Mouse (Mus musculus): ENCODE measurements at regions not wholly inside any gene's neighbourhood (a gene's known extent, or its start where the extent isn't known, plus 50 kb on each side); places are given as distances from the start of the nearest gene placed in this dataset.

DNA sequence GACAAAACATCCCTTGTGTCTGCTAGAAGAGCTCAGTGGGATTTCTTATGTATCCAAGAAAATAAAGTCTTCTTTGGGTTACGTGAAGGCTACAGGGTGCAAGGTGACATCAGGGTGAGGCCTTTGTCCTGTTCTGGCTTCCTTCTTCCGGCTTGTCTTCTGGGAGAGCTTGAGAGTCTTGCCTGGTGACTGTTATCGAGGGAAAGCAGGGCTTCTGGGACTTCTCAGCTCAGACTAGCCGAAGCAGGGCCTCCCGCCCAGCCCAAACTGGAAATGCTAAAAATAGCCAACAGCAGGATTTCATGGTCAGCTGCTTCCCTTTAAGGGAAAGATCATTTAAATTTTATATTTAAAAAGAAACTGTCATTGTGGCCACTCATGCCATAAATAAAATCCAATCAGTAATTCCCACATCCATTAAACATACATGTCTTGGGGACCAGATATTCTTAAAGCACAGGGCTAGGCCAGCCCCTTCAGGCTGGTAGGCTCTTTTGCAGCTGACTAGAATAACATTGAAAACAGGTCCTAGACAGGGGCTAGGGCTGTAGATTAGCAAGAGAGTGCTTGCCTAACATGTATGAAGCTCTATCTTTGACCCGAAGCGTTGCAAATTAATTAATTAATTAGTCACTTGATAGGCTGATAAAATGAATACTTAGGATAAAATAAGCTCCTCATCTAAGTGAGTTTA, 351.2 kb upstream of the Rora start:
- ATAC-seq (ENCODE audit: insufficient read depth): no peak
- WGBS (ENCODE audit: insufficient replicate concordance): 44% methylated on average over 7 of the region's 7 CpGs
- H3K4me2 ChIP-seq (ENCODE audit: low read depth): no peak overlapping the region
- H3K9me3 ChIP-seq (ENCODE audit: control insufficient read depth, low read length): no peaks in the 10 kb centered on the region
- H3K27ac ChIP-seq: no peak overlapping the region
- no peak overlapping the region for H3K9ac ChIP-seq (replicated peaks)
- no peak overlapping the region for H3K4me3 ChIP-seq (ENCODE audit: insufficient read depth in 1 of 2, low read depth in 2 of 2, low read length in 2 of 2)
- DNase-seq (ENCODE audit: low read depth in 3 of 3, low spot score in 3 of 3): no peak
- H3K36me3 ChIP-seq (replicated peaks; ENCODE audit: control insufficient read depth, insufficient read depth, low read depth): no peaks in the 10 kb centered on the region
- no peaks in the 10 kb centered on the region for H3K4me1 ChIP-seq (replicated peaks; ENCODE audit: control insufficient read depth in 2 of 2, insufficient read depth in 2 of 2, low read length in 1 of 2)
- no peaks in the 10 kb centered on the region for H3K27me3 ChIP-seq (ENCODE audit: control insufficient read depth, insufficient read depth, low read length)
- TF ChIP-seq EP300 (IDR thresholded peaks at IDR 0.05; ENCODE audit: low read depth) (no peak), CTCF (IDR thresholded peaks at IDR 0.05; ENCODE audit: low read depth) (no peak)

DNA sequence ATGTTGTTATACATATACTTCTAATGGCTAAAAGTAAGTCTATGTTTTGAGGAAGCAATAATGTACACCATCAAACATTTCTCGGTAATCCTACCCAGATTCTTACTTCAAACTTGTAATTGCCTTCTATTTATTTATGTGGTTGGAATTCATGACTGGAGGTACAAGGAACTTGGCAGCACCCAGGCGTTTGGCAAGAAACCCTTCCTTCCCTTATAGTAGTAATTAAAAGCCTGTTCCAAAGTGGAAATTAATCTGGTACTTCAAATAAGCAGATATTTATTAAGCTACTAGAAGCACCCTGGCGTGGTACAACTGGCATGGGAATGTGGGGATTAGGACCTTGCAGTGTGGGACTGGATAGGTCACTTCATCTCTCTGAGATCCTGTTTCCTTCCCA, 322.9 kb upstream of the Rora start:
- ATAC-seq (ENCODE audit: insufficient read depth) (no peak), DNase-seq (ENCODE audit: low read depth in 3 of 3, low spot score in 3 of 3) (no peak)
- Histone ChIP-seq H3K27me3 (ENCODE audit: control insufficient read depth, insufficient read depth, low read length) (no peaks in the 10 kb centered on the region), H3K9me3 (ENCODE audit: control insufficient read depth, low read length) (no peaks in the 10 kb centered on the region), H3K4me1 (replicated peaks; ENCODE audit: control insufficient read depth in 2 of 2, insufficient read depth in 2 of 2, low read length in 1 of 2) (no peaks in the 10 kb centered on the region), H3K9ac (replicated peaks) (no peak overlapping the region), H3K36me3 (replicated peaks; ENCODE audit: control insufficient read depth, insufficient read depth, low read depth) (no peaks in the 10 kb centered on the region), H3K4me2 (ENCODE audit: low read depth) (no peak overlapping the region), H3K27ac (no peak overlapping the region), H3K4me3 (ENCODE audit: insufficient read depth in 1 of 2, low read depth in 2 of 2, low read length in 2 of 2) (no peak overlapping the region)
- TF ChIP-seq EP300 (IDR thresholded peaks at IDR 0.05; ENCODE audit: low read depth) (no peak), CTCF (IDR thresholded peaks at IDR 0.05; ENCODE audit: low read depth) (no peak)
- WGBS (ENCODE audit: insufficient replicate concordance): 48% methylated on average over 3 of the region's 3 CpGs

GRCm38 (mm10) chr9:68340921-68341320, 312.7 kb upstream of the Rora start:
- Histone ChIP-seq H3K4me3 (ENCODE audit: insufficient read depth in 1 of 2, low read depth in 2 of 2, low read length in 2 of 2) (no peak overlapping the region), H3K9ac (replicated peaks) (no peak overlapping the region), H3K4me2 (ENCODE audit: low read depth) (no peak overlapping the region), H3K9me3 (ENCODE audit: control insufficient read depth, low read length) (no peaks in the 10 kb centered on the region), H3K27me3 (ENCODE audit: control insufficient read depth, insufficient read depth, low read length) (no peaks in the 10 kb centered on the region), H3K27ac (no peak overlapping the region), H3K36me3 (replicated peaks; ENCODE audit: control insufficient read depth, insufficient read depth, low read depth) (no peaks in the 10 kb centered on the region), H3K4me1 (replicated peaks; ENCODE audit: control insufficient read depth in 2 of 2, insufficient read depth in 2 of 2, low read length in 1 of 2) (no peaks in the 10 kb centered on the region)
- DNase-seq (ENCODE audit: low read depth in 3 of 3, low spot score in 3 of 3) (no peak), ATAC-seq (ENCODE audit: insufficient read depth) (no peak)
- TF ChIP-seq EP300 (IDR thresholded peaks at IDR 0.05; ENCODE audit: low read depth): no peak
- TF ChIP-seq CTCF (IDR thresholded peaks at IDR 0.05; ENCODE audit: low read depth): no peak
- WGBS (ENCODE audit: insufficient replicate concordance): 29% methylated on average over 3 of the region's 3 CpGs

DNA sequence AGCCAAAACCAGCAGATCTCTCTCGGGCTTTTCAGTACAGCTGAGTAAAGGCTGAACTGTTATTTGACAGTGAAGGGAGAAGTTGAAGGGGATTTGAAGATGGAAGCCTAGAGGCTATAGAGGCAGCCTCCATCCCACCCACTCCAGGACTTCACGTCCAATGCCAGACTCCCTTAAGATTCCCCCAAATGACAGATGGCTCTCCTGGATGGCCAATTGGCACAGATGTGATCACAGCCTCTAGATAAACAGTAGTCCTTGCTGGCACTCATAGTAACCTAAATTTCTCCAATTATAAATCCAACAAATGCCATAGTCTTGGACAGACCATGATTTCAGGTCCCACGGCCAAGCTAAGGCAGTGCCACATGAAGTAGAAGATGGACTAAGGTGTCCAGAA, 312.1 kb upstream of the Rora start:
- H3K36me3 ChIP-seq (replicated peaks; ENCODE audit: control insufficient read depth, insufficient read depth, low read depth): no peaks in the 10 kb centered on the region
- no peaks in the 10 kb centered on the region for H3K27me3 ChIP-seq (ENCODE audit: control insufficient read depth, insufficient read depth, low read length)
- WGBS (ENCODE audit: insufficient replicate concordance): 59% methylated on average over 3 of the region's 3 CpGs
- ATAC-seq (ENCODE audit: insufficient read depth) (no peak), DNase-seq (ENCODE audit: low read depth in 3 of 3, low spot score in 3 of 3) (no peak)
- H3K27ac ChIP-seq: no peak overlapping the region
- H3K4me2 ChIP-seq (ENCODE audit: low read depth): no peak overlapping the region
- no peak for TF ChIP-seq CTCF (IDR thresholded peaks at IDR 0.05; ENCODE audit: low read depth)
- no peak for TF ChIP-seq EP300 (IDR thresholded peaks at IDR 0.05; ENCODE audit: low read depth)
- no peak overlapping the region for H3K9ac ChIP-seq (replicated peaks)
- no peaks in the 10 kb centered on the region for H3K4me1 ChIP-seq (replicated peaks; ENCODE audit: control insufficient read depth in 2 of 2, insufficient read depth in 2 of 2, low read length in 1 of 2)
- no peak overlapping the region for H3K4me3 ChIP-seq (ENCODE audit: insufficient read depth in 1 of 2, low read depth in 2 of 2, low read length in 2 of 2)
- H3K9me3 ChIP-seq (ENCODE audit: control insufficient read depth, low read length): no peaks in the 10 kb centered on the region

GRCm38 (mm10) chr9:68347426-68347825, 306.2 kb upstream of the Rora start:
- no peak overlapping the region for H3K27ac ChIP-seq
- ATAC-seq (ENCODE audit: insufficient read depth) (no peak), DNase-seq (ENCODE audit: low read depth in 3 of 3, low spot score in 3 of 3) (no peak)
- no peak for TF ChIP-seq EP300 (IDR thresholded peaks at IDR 0.05; ENCODE audit: low read depth)
- no peak for TF ChIP-seq CTCF (IDR thresholded peaks at IDR 0.05; ENCODE audit: low read depth)
- no peaks in the 10 kb centered on the region for H3K9me3 ChIP-seq (ENCODE audit: control insufficient read depth, low read length)
- no peak overlapping the region for H3K9ac ChIP-seq (replicated peaks)
- no peaks in the 10 kb centered on the region for H3K27me3 ChIP-seq (ENCODE audit: control insufficient read depth, insufficient read depth, low read length)
- H3K36me3 ChIP-seq (replicated peaks; ENCODE audit: control insufficient read depth, insufficient read depth, low read depth): no peaks in the 10 kb centered on the region
- H3K4me1 ChIP-seq (replicated peaks; ENCODE audit: control insufficient read depth in 2 of 2, insufficient read depth in 2 of 2, low read length in 1 of 2): no peaks in the 10 kb centered on the region
- H3K4me2 ChIP-seq (ENCODE audit: low read depth): no peak overlapping the region
- WGBS (ENCODE audit: insufficient replicate concordance): 53% methylated on average over 6 of the region's 6 CpGs
- no peak overlapping the region for H3K4me3 ChIP-seq (ENCODE audit: insufficient read depth in 1 of 2, low read depth in 2 of 2, low read length in 2 of 2)

Measured in liver, embryonic 14.5 days (tissue).